Mouse (Mus musculus): ENCODE data around the gene Ccr4.

DNA sequence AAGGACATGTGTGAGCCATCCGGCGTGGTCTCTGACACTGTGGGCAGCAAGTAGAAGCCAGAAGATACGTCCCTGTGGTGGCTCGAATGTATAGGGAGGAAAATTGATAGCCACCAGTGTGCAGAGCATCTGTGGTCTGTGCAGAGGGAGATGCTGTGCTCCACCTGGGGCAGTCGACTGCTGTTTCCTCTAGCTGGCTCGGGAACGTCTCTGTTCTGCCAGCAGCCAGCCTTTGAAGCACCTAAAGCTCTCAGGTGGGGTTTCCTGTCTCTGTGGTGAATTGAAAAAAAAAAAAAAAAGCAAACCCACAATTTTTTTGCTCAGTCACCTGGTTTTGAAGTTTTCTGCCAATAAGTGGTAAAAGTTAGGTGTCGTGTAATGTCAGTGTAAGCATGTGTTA, 61.4 kb downstream of the Ccr4 start:
- no peak for TF ChIP-seq CTCF (IDR thresholded peaks at IDR 0.05; ENCODE audit: low read depth)
- no peak for TF ChIP-seq EP300 (IDR thresholded peaks at IDR 0.05; ENCODE audit: low read depth)

Measured in liver, postnatal 0 days (tissue).